Mouse (Mus musculus) stomach, adult 2 months (tissue): ENCODE results near the gene 4931440F15Rik. TPM values are rescaled to one million over a fixed set of nuclear protein-coding genes. Genes with fewer than 3 reads are reported as not detected.

Experiments used
- polyA plus RNA-seq: library from polyadenylated mRNA; depleted of rRNA; stranded (reverse); fragments of >200 nt; gene quantifications from 2 replicates; pipeline ENCODE4 v1.2.3, GENCODE M21; 2012; rRNA removed

4931440F15Rik gene
- polyA plus RNA-seq, result 0.03 and 0.12 TPM in 2 replicates

GRCm38 (mm10) chr11:29825271-29825718, at the start of gene 4931440F15Rik:
4931440F15Rik (minus strand) TSS chr11:29825668.

Other genes starting within 250 kb of the 4931440F15Rik start
- gene Rtn4, start 132.7 kb downstream of the 4931440F15Rik start, polyA plus RNA-seq, result 27.9 and 45.4 TPM in 2 replicates
- gene Eml6, start 200.4 kb upstream of the 4931440F15Rik start, polyA plus RNA-seq, result 0.41 and 0.45 TPM in 2 replicates